Mouse (Mus musculus): ENCODE data around the gene Gm11983. TPM values are rescaled to one million over a fixed set of nuclear protein-coding genes. Genes with fewer than 3 reads are reported as not detected.
"Not testable (repeated sequence)": the region's sequence is repeated elsewhere in the genome, so short reads cannot be mapped to it uniquely, and the experiment has no call there.

The Gm11983 gene
- 0.67 TPM in 1 of 2 replicates, not detected in the other for polyA plus RNA-seq (2011; ENCODE audit: insufficient read depth, insufficient read length, low read depth, missing spikeins)

- no peaks in the 10 kb centered on the region for H3K27me3 ChIP-seq (ENCODE audit: control insufficient read depth, insufficient read depth, low read length, poor library complexity, severe bottlenecking)
- no peaks in the 10 kb centered on the region for H3K36me3 ChIP-seq (ENCODE audit: control insufficient read depth, insufficient read depth, low read length, poor library complexity, severe bottlenecking)
- no peak within 1 kb of the TSS for H3K9ac ChIP-seq (ENCODE audit: low read depth, poor library complexity, severe bottlenecking)
- TF ChIP-seq POLR2A (IDR thresholded peaks at IDR 0.05; ENCODE audit: insufficient read depth, low read length) (no peak), EP300 (IDR thresholded peaks at IDR 0.05; ENCODE audit: insufficient read depth, low read depth, low read length) (no peak), CTCF (IDR thresholded peaks at IDR 0.05; ENCODE audit: low read depth, low read length) (no peak)
- no peaks in the 10 kb centered on the region for H3K9me3 ChIP-seq (replicated peaks; ENCODE audit: control insufficient read depth, insufficient read depth, low read length, poor library complexity, severe bottlenecking)
- H3K27ac ChIP-seq (ENCODE audit: insufficient read depth, low read length), result no peak within 1 kb of the TSS
- H3K4me3 ChIP-seq (ENCODE audit: low read depth, low read length), result no peak within 1 kb of the TSS
- H3K4me1 ChIP-seq (ENCODE audit: control insufficient read depth, insufficient read depth, low read length), result no peaks in the 10 kb centered on the region
These were observed at the start of gene Gm11983 for GRCm38 (mm10) chr11:6837554-6837953. TSS of gene Gm11983 (minus strand) at chr11:6837654.

GRCm38 (mm10) chr11:6883045-6883444 is 45.6 kb upstream of the Gm11983 start:
- H3K36me3 ChIP-seq (ENCODE audit: control insufficient read depth, insufficient read depth, low read length, poor library complexity, severe bottlenecking); H3K27me3 ChIP-seq (ENCODE audit: control insufficient read depth, insufficient read depth, low read length, poor library complexity, severe bottlenecking); H3K4me3 ChIP-seq (ENCODE audit: low read depth, low read length); H3K9ac ChIP-seq (ENCODE audit: low read depth, poor library complexity, severe bottlenecking); H3K4me1 ChIP-seq (ENCODE audit: control insufficient read depth, insufficient read depth, low read length): not testable (repeated sequence)
- TF ChIP-seq EP300 (IDR thresholded peaks at IDR 0.05; ENCODE audit: insufficient read depth, low read depth, low read length), result peak; percentile 51; the same call in 1 of the 2 replicates
- Histone ChIP-seq H3K9me3 (replicated peaks; ENCODE audit: control insufficient read depth, insufficient read depth, low read length, poor library complexity, severe bottlenecking) (peaks cover 17% of the 10 kb centered on the region), H3K27ac (ENCODE audit: insufficient read depth, low read length) (peak overlapping the region; percentile 77; the same call in 1 of the 2 replicates)

- H3K27ac ChIP-seq (ENCODE audit: insufficient read depth, low read length), result no peak overlapping the region
- H3K36me3 ChIP-seq (ENCODE audit: control insufficient read depth, insufficient read depth, low read length, poor library complexity, severe bottlenecking), result no peaks in the 10 kb centered on the region
- H3K9ac ChIP-seq (ENCODE audit: low read depth, poor library complexity, severe bottlenecking), result no peak overlapping the region
- no peak overlapping the region for H3K4me3 ChIP-seq (ENCODE audit: low read depth, low read length)
- no peaks in the 10 kb centered on the region for H3K4me1 ChIP-seq (ENCODE audit: control insufficient read depth, insufficient read depth, low read length)
- TF ChIP-seq POLR2A (IDR thresholded peaks at IDR 0.05; ENCODE audit: insufficient read depth, low read length) (no peak), EP300 (IDR thresholded peaks at IDR 0.05; ENCODE audit: insufficient read depth, low read depth, low read length) (no peak), CTCF (IDR thresholded peaks at IDR 0.05; ENCODE audit: low read depth, low read length) (peak; percentile 44)
- H3K9me3 ChIP-seq (replicated peaks; ENCODE audit: control insufficient read depth, insufficient read depth, low read length, poor library complexity, severe bottlenecking), result peaks cover 17% of the 10 kb centered on the region
- no peaks in the 10 kb centered on the region for H3K27me3 ChIP-seq (ENCODE audit: control insufficient read depth, insufficient read depth, low read length, poor library complexity, severe bottlenecking)
These were observed 44.2 kb upstream of the Gm11983 start for GRCm38 (mm10) chr11:6881614-6882013.

- TF ChIP-seq EP300 (IDR thresholded peaks at IDR 0.05; ENCODE audit: insufficient read depth, low read depth, low read length) (no peak), CTCF (IDR thresholded peaks at IDR 0.05; ENCODE audit: low read depth, low read length) (no peak), POLR2A (IDR thresholded peaks at IDR 0.05; ENCODE audit: insufficient read depth, low read length) (no peak)
- peaks cover 12% of the 10 kb centered on the region for H3K9me3 ChIP-seq (replicated peaks; ENCODE audit: control insufficient read depth, insufficient read depth, low read length, poor library complexity, severe bottlenecking)
- no peak overlapping the region for H3K9ac ChIP-seq (ENCODE audit: low read depth, poor library complexity, severe bottlenecking)
- no peaks in the 10 kb centered on the region for H3K27me3 ChIP-seq (ENCODE audit: control insufficient read depth, insufficient read depth, low read length, poor library complexity, severe bottlenecking)
- H3K36me3 ChIP-seq (ENCODE audit: control insufficient read depth, insufficient read depth, low read length, poor library complexity, severe bottlenecking), result no peaks in the 10 kb centered on the region
- no peaks in the 10 kb centered on the region for H3K4me1 ChIP-seq (ENCODE audit: control insufficient read depth, insufficient read depth, low read length)
- no peak overlapping the region for H3K4me3 ChIP-seq (ENCODE audit: low read depth, low read length)
- H3K27ac ChIP-seq (ENCODE audit: insufficient read depth, low read length), result no peak overlapping the region
These were observed 40.3 kb upstream of the Gm11983 start for GRCm38 (mm10) chr11:6877740-6878139.

GRCm38 (mm10) chr11:6870947-6871346 is 33.5 kb upstream of the Gm11983 start:
- H3K9ac ChIP-seq (ENCODE audit: low read depth, poor library complexity, severe bottlenecking), result no peak overlapping the region
- no peak for TF ChIP-seq EP300 (IDR thresholded peaks at IDR 0.05; ENCODE audit: insufficient read depth, low read depth, low read length)
- TF ChIP-seq POLR2A (IDR thresholded peaks at IDR 0.05; ENCODE audit: insufficient read depth, low read length), result no peak
- TF ChIP-seq CTCF (IDR thresholded peaks at IDR 0.05; ENCODE audit: low read depth, low read length), result no peak
- H3K9me3 ChIP-seq (replicated peaks; ENCODE audit: control insufficient read depth, insufficient read depth, low read length, poor library complexity, severe bottlenecking), result no peaks in the 10 kb centered on the region
- no peak overlapping the region for H3K4me3 ChIP-seq (ENCODE audit: low read depth, low read length)
- no peaks in the 10 kb centered on the region; the same call in 1 of the 2 replicates for H3K27me3 ChIP-seq (ENCODE audit: control insufficient read depth, insufficient read depth, low read length, poor library complexity, severe bottlenecking)
- H3K4me1 ChIP-seq (ENCODE audit: control insufficient read depth, insufficient read depth, low read length), result no peaks in the 10 kb centered on the region
- H3K27ac ChIP-seq (ENCODE audit: insufficient read depth, low read length), result no peak overlapping the region
- H3K36me3 ChIP-seq (ENCODE audit: control insufficient read depth, insufficient read depth, low read length, poor library complexity, severe bottlenecking), result no peaks in the 10 kb centered on the region

- Histone ChIP-seq H3K27me3 (ENCODE audit: control insufficient read depth, insufficient read depth, low read length, poor library complexity, severe bottlenecking) (no peaks in the 10 kb centered on the region), H3K36me3 (ENCODE audit: control insufficient read depth, insufficient read depth, low read length, poor library complexity, severe bottlenecking) (no peaks in the 10 kb centered on the region), H3K9ac (ENCODE audit: low read depth, poor library complexity, severe bottlenecking) (no peak overlapping the region), H3K27ac (ENCODE audit: insufficient read depth, low read length) (no peak overlapping the region), H3K4me3 (ENCODE audit: low read depth, low read length) (no peak overlapping the region), H3K4me1 (ENCODE audit: control insufficient read depth, insufficient read depth, low read length) (no peaks in the 10 kb centered on the region), H3K9me3 (replicated peaks; ENCODE audit: control insufficient read depth, insufficient read depth, low read length, poor library complexity, severe bottlenecking) (no peaks in the 10 kb centered on the region)
- no peak for TF ChIP-seq EP300 (IDR thresholded peaks at IDR 0.05; ENCODE audit: insufficient read depth, low read depth, low read length)
- TF ChIP-seq CTCF (IDR thresholded peaks at IDR 0.05; ENCODE audit: low read depth, low read length), result no peak
- no peak for TF ChIP-seq POLR2A (IDR thresholded peaks at IDR 0.05; ENCODE audit: insufficient read depth, low read length)
These were observed 28.1 kb upstream of the Gm11983 start for GRCm38 (mm10) chr11:6865536-6865935.

All from ES-Bruce4 (cell line).